Mouse (Mus musculus): ENCODE results near the gene Lin7c. TPM values are rescaled to one million over a fixed set of nuclear protein-coding genes. Genes with fewer than 3 reads are reported as not detected.

The Lin7c gene
- polyA plus RNA-seq, 1 experiment from 2014 or later = 17.5 TPM

DNA sequence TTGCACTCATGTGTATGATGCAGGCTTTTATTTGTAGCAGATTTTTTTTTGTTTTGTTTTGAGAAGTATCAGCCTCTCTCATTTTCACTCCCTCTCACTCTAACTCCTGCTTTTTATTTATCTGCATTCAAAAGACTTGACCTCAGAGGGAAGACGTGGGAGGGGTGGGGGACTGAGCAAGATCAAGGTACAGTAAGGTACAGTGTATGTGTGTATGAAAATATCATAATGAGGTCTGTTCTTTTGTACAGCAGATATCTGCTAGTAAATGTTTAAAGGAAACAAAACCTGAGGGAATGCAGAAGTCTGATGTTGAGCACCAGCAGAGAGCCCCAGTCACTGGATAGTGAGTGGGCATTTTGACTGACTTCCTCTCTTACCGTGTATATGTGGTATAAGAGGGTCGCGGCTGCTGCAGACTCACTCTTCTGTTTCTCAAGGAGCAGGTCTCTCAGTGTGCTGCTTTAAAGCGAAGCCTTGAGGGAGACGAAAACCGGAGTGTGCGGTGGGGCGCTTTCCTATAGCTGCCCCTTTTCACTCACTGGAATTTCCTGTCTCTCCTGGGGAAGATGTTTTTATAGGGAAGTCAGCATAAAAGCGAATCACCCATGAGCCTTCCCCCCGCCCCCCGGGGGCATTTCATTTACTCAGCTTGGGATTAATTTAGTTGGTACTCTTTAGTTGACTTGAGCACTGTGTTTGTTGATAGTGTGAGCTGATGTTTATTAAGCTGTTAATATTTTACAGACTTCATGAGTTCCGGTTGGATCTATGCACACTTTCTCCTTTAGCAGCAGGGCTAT, 41.5 kb downstream of the Lin7c start:
- TF ChIP-seq CTCF (IDR thresholded peaks at IDR 0.05; ENCODE audit: low read depth) = no peak
- TF ChIP-seq EP300 (IDR thresholded peaks at IDR 0.05; ENCODE audit: low read depth) = no peak
- Histone ChIP-seq H3K9ac (replicated peaks) (no peak overlapping the region; the same call in 1 of the 2 replicates), H3K4me3 (ENCODE audit: low read depth, low read length) (peak overlapping the region; percentile 25), H3K27ac (ENCODE audit: low read depth) (peak overlapping the region; percentile 64; the same call in 1 of the 2 replicates), H3K4me1 (ENCODE audit: insufficient read depth) (peaks cover 14% of the 10 kb centered on the region; the same call in 1 of the 2 replicates), H3K27me3 (ENCODE audit: insufficient read depth, low read length) (no peaks in the 10 kb centered on the region), H3K9me3 (ENCODE audit: low read length) (no peaks in the 10 kb centered on the region), H3K4me2 (ENCODE audit: low read depth, low read length) (peak overlapping the region; percentile 59), H3K36me3 (replicated peaks; ENCODE audit: insufficient read depth, low read length) (no peaks in the 10 kb centered on the region)
- WGBS (ENCODE audit: insufficient replicate concordance) = 14% methylated on average over 13 of the region's 13 CpGs
- DNase-seq (no peak), ATAC-seq (peak; percentile 60)

GRCm38 (mm10) chr2:109933151-109933550, 42.5 kb downstream of the Lin7c start:
- Histone ChIP-seq H3K27ac (ENCODE audit: low read depth) (peak overlapping the region; percentile 58), H3K9ac (replicated peaks) (no peak overlapping the region; the same call in 1 of the 2 replicates), H3K4me1 (ENCODE audit: insufficient read depth) (peaks cover 14% of the 10 kb centered on the region; the same call in 1 of the 2 replicates), H3K4me3 (ENCODE audit: low read depth, low read length) (no peak overlapping the region; the same call in 1 of the 2 replicates), H3K36me3 (replicated peaks; ENCODE audit: insufficient read depth, low read length) (no peaks in the 10 kb centered on the region), H3K9me3 (ENCODE audit: low read length) (no peaks in the 10 kb centered on the region), H3K27me3 (ENCODE audit: insufficient read depth, low read length) (no peaks in the 10 kb centered on the region), H3K4me2 (ENCODE audit: low read depth, low read length) (peak overlapping the region; percentile 59)
- DNase-seq (no peak), ATAC-seq (no peak)
- WGBS (ENCODE audit: insufficient replicate concordance) = 68% methylated on average over 3 of the region's 3 CpGs
- TF ChIP-seq CTCF (IDR thresholded peaks at IDR 0.05; ENCODE audit: low read depth) (no peak), EP300 (IDR thresholded peaks at IDR 0.05; ENCODE audit: low read depth) (no peak)

DNA sequence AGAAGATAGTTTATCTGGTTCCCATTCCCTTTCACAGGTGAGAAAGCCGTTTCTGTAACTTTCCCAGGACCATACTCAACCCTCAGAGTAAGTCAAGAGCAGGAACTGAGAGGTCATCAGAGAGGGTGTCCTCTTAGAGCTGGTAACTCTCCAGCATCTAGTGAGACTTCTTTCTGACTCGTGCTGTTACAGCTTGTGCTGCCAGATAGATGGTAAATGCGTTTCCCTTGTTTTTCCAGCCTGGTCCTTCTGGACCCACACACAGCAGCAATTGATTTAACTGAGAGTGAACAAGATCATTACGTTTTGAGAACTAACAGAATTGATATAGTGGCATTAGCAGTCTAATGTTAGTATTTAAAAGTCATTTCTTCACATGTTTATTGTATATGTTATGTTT, 43.4 kb downstream of the Lin7c start:
- 46% methylated on average over 4 of the region's 4 CpGs for WGBS (ENCODE audit: insufficient replicate concordance)
- Histone ChIP-seq H3K27ac (ENCODE audit: low read depth) (0 out of 2 replicates have a peak overlapping the region, but pooled peaks have one; percentile 31), H3K9ac (replicated peaks) (no peak overlapping the region; the same call in 1 of the 2 replicates), H3K27me3 (ENCODE audit: insufficient read depth, low read length) (no peaks in the 10 kb centered on the region), H3K36me3 (replicated peaks; ENCODE audit: insufficient read depth, low read length) (no peaks in the 10 kb centered on the region), H3K4me3 (ENCODE audit: low read depth, low read length) (no peak overlapping the region), H3K4me1 (ENCODE audit: insufficient read depth) (peaks cover 14% of the 10 kb centered on the region; the same call in 1 of the 2 replicates), H3K9me3 (ENCODE audit: low read length) (no peaks in the 10 kb centered on the region), H3K4me2 (ENCODE audit: low read depth, low read length) (no peak overlapping the region)
- ATAC-seq = no peak
- DNase-seq = no peak
- no peak for TF ChIP-seq CTCF (IDR thresholded peaks at IDR 0.05; ENCODE audit: low read depth)
- TF ChIP-seq EP300 (IDR thresholded peaks at IDR 0.05; ENCODE audit: low read depth) = no peak

GRCm38 (mm10) chr2:109935194-109935593, 44.5 kb downstream of the Lin7c start:
- no peaks in the 10 kb centered on the region for H3K36me3 ChIP-seq (replicated peaks; ENCODE audit: insufficient read depth, low read length)
- DNase-seq (no peak), ATAC-seq (no peak)
- 86% methylated on average over 3 of the region's 3 CpGs for WGBS (ENCODE audit: insufficient replicate concordance)
- no peak overlapping the region for H3K27ac ChIP-seq (ENCODE audit: low read depth)
- H3K9me3 ChIP-seq (ENCODE audit: low read length) = no peaks in the 10 kb centered on the region
- H3K4me1 ChIP-seq (ENCODE audit: insufficient read depth) = peaks cover 14% of the 10 kb centered on the region; the same call in 1 of the 2 replicates
- no peak overlapping the region for H3K9ac ChIP-seq (replicated peaks)
- H3K4me2 ChIP-seq (ENCODE audit: low read depth, low read length) = no peak overlapping the region
- no peaks in the 10 kb centered on the region for H3K27me3 ChIP-seq (ENCODE audit: insufficient read depth, low read length)
- H3K4me3 ChIP-seq (ENCODE audit: low read depth, low read length) = no peak overlapping the region
- TF ChIP-seq CTCF (IDR thresholded peaks at IDR 0.05; ENCODE audit: low read depth) = no peak
- TF ChIP-seq EP300 (IDR thresholded peaks at IDR 0.05; ENCODE audit: low read depth) = no peak

GRCm38 (mm10) chr2:109935754-109936409, 45.2 kb downstream of the Lin7c start:
- WGBS (ENCODE audit: insufficient replicate concordance) = 43% methylated on average over 11 of the region's 11 CpGs
- no peaks in the 10 kb centered on the region for H3K36me3 ChIP-seq (replicated peaks; ENCODE audit: insufficient read depth, low read length)

DNA sequence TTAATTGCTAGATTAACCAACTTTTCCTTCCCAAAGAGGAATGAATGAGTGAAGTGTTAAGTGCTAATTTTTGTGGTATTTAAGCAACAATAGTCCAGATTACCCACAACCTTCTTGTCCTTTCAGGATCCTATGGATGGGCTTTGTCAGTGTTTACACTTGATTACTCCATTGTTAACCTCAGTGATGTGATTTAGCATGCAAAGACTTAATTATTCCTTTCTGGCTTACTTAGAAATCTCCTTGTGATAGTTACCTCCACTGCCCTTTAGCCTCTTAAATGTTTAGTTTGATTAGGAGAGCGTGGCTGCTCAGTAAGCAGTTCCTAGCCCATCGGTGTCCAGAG, 45.7 kb downstream of the Lin7c start:
- ATAC-seq (no peak), DNase-seq (no peak)
- H3K4me2 ChIP-seq (ENCODE audit: low read depth, low read length) = peak overlapping the region; percentile 20
- TF ChIP-seq EP300 (IDR thresholded peaks at IDR 0.05; ENCODE audit: low read depth) = no peak
- TF ChIP-seq CTCF (IDR thresholded peaks at IDR 0.05; ENCODE audit: low read depth) = no peak
- H3K9ac ChIP-seq (replicated peaks) = no peak overlapping the region
- H3K9me3 ChIP-seq (ENCODE audit: low read length) = no peaks in the 10 kb centered on the region
- WGBS (ENCODE audit: insufficient replicate concordance) = 46% methylated on average over 2 of the region's 2 CpGs
- H3K4me1 ChIP-seq (ENCODE audit: insufficient read depth) = peaks cover 14% of the 10 kb centered on the region; the same call in 1 of the 2 replicates
- H3K4me3 ChIP-seq (ENCODE audit: low read depth, low read length) = no peak overlapping the region
- H3K27me3 ChIP-seq (ENCODE audit: insufficient read depth, low read length) = no peaks in the 10 kb centered on the region
- no peaks in the 10 kb centered on the region for H3K36me3 ChIP-seq (replicated peaks; ENCODE audit: insufficient read depth, low read length)
- H3K27ac ChIP-seq (ENCODE audit: low read depth) = peak overlapping the region; percentile 53

More at GRCm38 (mm10) chr2:109935754-109936409, 45.2 kb downstream of the Lin7c start:
- DNase-seq (no peak), ATAC-seq (peak; percentile 86)
- Histone ChIP-seq H3K4me3 (ENCODE audit: low read depth, low read length) (no peak overlapping the region), H3K4me2 (ENCODE audit: low read depth, low read length) (peak overlapping the region; percentile 20), H3K9ac (replicated peaks) (no peak overlapping the region), H3K4me1 (ENCODE audit: insufficient read depth) (peaks cover 14% of the 10 kb centered on the region; the same call in 1 of the 2 replicates), H3K27ac (ENCODE audit: low read depth) (peak overlapping the region; percentile 53), H3K9me3 (ENCODE audit: low read length) (no peaks in the 10 kb centered on the region), H3K27me3 (ENCODE audit: insufficient read depth, low read length) (no peaks in the 10 kb centered on the region)
- TF ChIP-seq EP300 (IDR thresholded peaks at IDR 0.05; ENCODE audit: low read depth) (no peak), CTCF (IDR thresholded peaks at IDR 0.05; ENCODE audit: low read depth) (no peak)
